Mouse (Mus musculus) adrenal gland, adult 2 months (tissue): ENCODE measurements around the gene Cp. TPM values are rescaled to one million over a fixed set of nuclear protein-coding genes. Genes with fewer than 3 reads are reported as not detected.

Experiments
- polyA plus RNA-seq: library from polyadenylated mRNA; depleted of rRNA; stranded (reverse); fragments of >200 nt; gene quantifications from 2 replicates; pipeline ENCODE4 v1.2.3, GENCODE M21; 2012; rRNA removed
- total RNA-seq, 2 experiments: library from RNA; stranded (reverse); gene quantifications; 2 replicates each; pipeline ENCODE4 v1.2.3; 2021

Gene Cp
- total and polyA plus RNA-seq, 3 experiments, result 4.1 to 79.1 (median 55.2) TPM

Other genes with a start within 250 kb of the Cp start
- gene Hps3, start 78.3 kb downstream of the Cp start, total RNA-seq, result 10 to 100 TPM; 14.4 to 15.0 TPM
- 27.0 and 39.1 TPM in 2 replicates for gene Hps3, start 78.3 kb downstream of the Cp start, polyA plus RNA-seq
- 10 to 100 TPM; 20.9 to 21.4 TPM for gene Hltf, start 100.8 kb downstream of the Cp start, total RNA-seq
- 1.9 and 2.6 TPM in 2 replicates for gene Hltf, start 100.8 kb downstream of the Cp start, polyA plus RNA-seq
- 100 to 1,000 TPM in 1 of 2 experiments, 10 to 100 TPM in 1; 93.1 to 152 TPM for gene Gyg, start 198.3 kb downstream of the Cp start, total RNA-seq
- 29.2 and 30.3 TPM in 2 replicates for gene Gyg, start 198.3 kb downstream of the Cp start, polyA plus RNA-seq